Mouse (Mus musculus) embryonic facial prominence, embryonic 12.5 days (tissue): Measurements from ENCODE around the gene Rpl6. TPM values are rescaled to one million over a fixed set of nuclear protein-coding genes. Genes with fewer than 3 reads are reported as not detected.
"Not testable (repeated sequence)": the region's sequence is repeated elsewhere in the genome, so short reads cannot be mapped to it uniquely, and the experiment has no call there.

Source experiments
- ATAC-seq: fragments of 200-750 bp; cut with Nextera tagmentation; 2 replicates; pipeline ENCODE4 v1.8.0; 2017; ENCODE audit not compliant: insufficient number of reproducible peaks, insufficient read depth, low FRiP score, low TSS enrichment
- H3K27ac ChIP-seq: fragments of 300-500 bp; sonication (generic); 2 replicates; pipeline ENCODE4 v1.5.1; 2016; ENCODE audit warnings: mild to moderate bottlenecking
- H3K27me3 ChIP-seq: fragments of 300-500 bp; sonication (generic); 2 replicates; pipeline ENCODE4 v1.6.1; 2016; ENCODE audit warnings: mild to moderate bottlenecking, moderate library complexity
- H3K36me3 ChIP-seq: fragments of 300-500 bp; sonication (generic); 2 replicates; pipeline ENCODE4 v1.6.1; 2016; ENCODE audit warnings: mild to moderate bottlenecking
- H3K4me1 ChIP-seq: fragments of 300-500 bp; sonication (generic); 2 replicates; pipeline ENCODE4 v1.6.1; 2016
- H3K4me2 ChIP-seq: fragments of 300-500 bp; sonication (generic); replicated peaks from 2 replicates; pipeline ENCODE4 v1.6.1; 2016; ENCODE audit warnings: mild to moderate bottlenecking, moderate library complexity
- H3K4me3 ChIP-seq: fragments of 300-500 bp; sonication (generic); 2 replicates; pipeline ENCODE4 v1.5.1; 2016; ENCODE audit warnings: mild to moderate bottlenecking
- H3K9ac ChIP-seq: fragments of 300-500 bp; sonication (generic); 2 replicates; pipeline ENCODE4 v1.6.1; 2016; ENCODE audit warnings: mild to moderate bottlenecking, moderate library complexity
- H3K9me3 ChIP-seq: fragments of 300-500 bp; sonication (generic); 2 replicates; pipeline ENCODE4 v1.6.1; 2016; ENCODE audit warnings: mild to moderate bottlenecking, moderate library complexity
- WGBS: fragments of 180-500 bp; shearing (Covaris S2); methylation state at CpG from one replicate; pipeline ENCODE4 v1.1.7; 2016; 5-methylcytosine and 5-hydroxymethylcytosine counted together
- polyA plus RNA-seq: library from polyadenylated mRNA; unstranded; fragments of >200 nt; fragmentation: Nextera tagmentation; extraction: Ambion mirVana; gene quantifications from 2 replicates; pipeline ENCODE4 v1.2.1, GENCODE M21; 2016

Gene Rpl6
- polyA plus RNA-seq, 1 experiment from 2014 or later: 603 TPM

DNA sequence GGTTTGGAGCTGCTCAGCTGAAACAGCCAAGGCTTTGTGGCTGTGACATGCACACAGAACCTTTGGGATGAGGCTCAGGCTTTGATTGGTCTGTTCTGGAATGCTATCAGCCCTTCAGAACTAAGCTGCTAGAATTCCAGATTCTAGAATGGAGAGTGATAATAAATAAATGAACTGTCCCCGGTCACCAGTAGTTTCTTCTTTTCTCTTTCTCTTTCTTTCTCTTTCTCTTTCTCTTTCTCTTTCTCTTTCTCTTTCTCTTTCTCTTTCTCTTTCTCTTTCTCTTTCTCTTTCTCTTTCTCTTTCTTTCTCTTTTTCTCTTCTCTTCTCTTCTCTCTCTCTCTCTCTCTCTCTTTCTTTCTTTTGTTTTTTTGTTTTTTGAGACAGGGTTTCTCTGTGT lies 23.0 kb downstream of the Rpl6 start:
- not testable (repeated sequence) for H3K9me3 ChIP-seq, H3K27me3 ChIP-seq, H3K9ac ChIP-seq, ATAC-seq, H3K4me3 ChIP-seq, H3K4me1 ChIP-seq, H3K27ac ChIP-seq, H3K4me2 ChIP-seq, H3K36me3 ChIP-seq
- WGBS: 90% methylated on average over 1 of the region's 1 CpGs

DNA sequence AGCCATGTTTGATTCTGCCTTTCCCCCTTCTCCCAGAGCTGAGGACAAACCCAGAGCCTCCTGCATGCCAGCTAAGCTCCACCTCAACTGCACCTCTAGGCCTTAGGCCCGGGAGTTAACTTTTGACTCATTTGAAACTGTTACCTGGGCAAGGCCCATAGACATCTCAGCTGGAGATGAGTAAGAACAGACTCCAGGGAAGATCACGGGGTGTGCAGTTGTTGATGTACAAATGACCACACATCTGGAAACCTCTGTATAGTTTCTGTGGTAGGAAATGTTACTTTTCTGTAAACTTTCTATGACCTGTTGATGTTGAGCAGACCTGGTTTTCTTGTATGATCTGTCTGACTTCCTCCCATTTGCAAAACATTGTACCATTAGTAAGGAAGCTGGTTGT lies 24.9 kb downstream of the Rpl6 start:
- H3K27me3 ChIP-seq: no peaks in the 10 kb centered on the region
- WGBS: 80% methylated on average over 2 of the region's 2 CpGs
- ATAC-seq: no peak
- H3K36me3 ChIP-seq: no peaks in the 10 kb centered on the region
- no peaks in the 10 kb centered on the region for H3K9me3 ChIP-seq
- no peaks in the 10 kb centered on the region for H3K4me1 ChIP-seq
- H3K27ac ChIP-seq: no peak overlapping the region
- no peak overlapping the region for H3K4me3 ChIP-seq
- H3K9ac ChIP-seq: no peak overlapping the region
- no peak overlapping the region for H3K4me2 ChIP-seq

DNA sequence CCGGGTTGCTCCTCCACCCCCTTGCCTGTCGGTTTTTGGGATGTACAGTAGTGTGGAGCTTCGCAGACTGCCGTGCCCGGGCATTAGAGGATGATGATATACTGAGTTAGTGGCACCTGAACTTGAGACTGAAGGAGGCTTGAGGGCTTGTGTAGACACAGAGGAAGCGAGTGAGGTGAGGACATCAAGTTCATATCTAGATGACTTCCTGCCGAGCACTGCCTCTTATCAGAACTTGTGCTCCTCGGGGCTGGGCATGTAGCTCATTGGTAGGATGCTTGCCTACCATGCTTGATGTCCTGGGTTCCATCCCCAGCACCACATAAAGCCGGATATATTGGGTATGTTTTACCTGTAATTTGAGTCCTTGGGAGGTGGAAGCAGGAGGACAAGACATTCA lies 26.5 kb downstream of the Rpl6 start:
- no peak overlapping the region for H3K4me2 ChIP-seq
- no peak overlapping the region for H3K4me3 ChIP-seq
- no peaks in the 10 kb centered on the region for H3K9me3 ChIP-seq
- WGBS: 89% methylated on average over 9 of the region's 9 CpGs
- no peak overlapping the region for H3K9ac ChIP-seq
- no peak overlapping the region for H3K27ac ChIP-seq
- H3K27me3 ChIP-seq: no peaks in the 10 kb centered on the region
- no peak for ATAC-seq
- H3K4me1 ChIP-seq: no peaks in the 10 kb centered on the region
- H3K36me3 ChIP-seq: no peaks in the 10 kb centered on the region

DNA sequence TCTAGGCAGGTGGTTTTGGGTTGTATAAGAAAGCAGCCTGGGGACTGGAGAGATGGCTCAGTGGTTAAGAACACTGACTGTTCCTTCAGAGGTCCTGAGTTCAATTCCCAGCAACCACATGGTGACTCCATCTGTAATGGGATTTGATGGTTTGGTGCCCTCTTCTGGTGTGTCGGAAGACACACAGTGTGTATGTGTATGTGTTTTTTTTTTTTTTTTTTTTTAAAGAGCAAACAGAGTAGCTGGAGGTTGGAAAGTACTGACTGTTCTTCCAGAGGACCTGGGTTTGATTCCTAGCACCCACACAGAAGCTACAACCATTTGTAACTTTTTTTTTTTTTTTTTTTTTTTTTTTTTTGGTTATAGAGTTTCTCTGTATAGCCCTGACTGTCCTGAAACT lies 28.5 kb downstream of the Rpl6 start:
- H3K27me3 ChIP-seq: no peaks in the 10 kb centered on the region
- no peak overlapping the region for H3K9ac ChIP-seq
- 88% methylated on average over 1 of the region's 1 CpGs for WGBS
- H3K9me3 ChIP-seq: no peaks in the 10 kb centered on the region
- no peak for ATAC-seq
- H3K4me1 ChIP-seq: no peaks in the 10 kb centered on the region
- no peak overlapping the region for H3K27ac ChIP-seq
- no peaks in the 10 kb centered on the region for H3K36me3 ChIP-seq
- no peak overlapping the region for H3K4me3 ChIP-seq
- H3K4me2 ChIP-seq: no peak overlapping the region

DNA sequence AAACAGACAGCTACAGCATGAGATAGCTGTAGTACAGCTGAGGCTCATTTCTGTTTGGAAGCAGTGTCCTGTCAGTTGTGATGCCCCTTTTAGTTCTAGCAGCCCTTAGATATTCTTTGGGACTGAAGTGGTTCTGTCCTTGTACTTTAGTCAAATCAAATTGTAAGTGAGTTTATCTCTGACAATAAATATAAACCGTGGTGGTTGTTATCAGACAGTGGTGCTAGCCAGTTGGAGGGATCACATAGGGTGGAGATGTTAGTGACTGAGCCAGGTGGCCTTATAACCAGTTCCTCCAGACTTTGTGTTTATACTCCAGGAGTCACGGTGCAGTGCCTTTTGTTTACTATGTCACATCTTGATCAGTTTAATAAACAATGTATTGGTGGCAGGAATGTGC lies 29.4 kb downstream of the Rpl6 start:
- H3K36me3 ChIP-seq: no peaks in the 10 kb centered on the region
- no peaks in the 10 kb centered on the region for H3K9me3 ChIP-seq
- WGBS: 90% methylated on average over 2 of the region's 2 CpGs
- no peak overlapping the region for H3K27ac ChIP-seq
- no peak overlapping the region for H3K9ac ChIP-seq
- H3K27me3 ChIP-seq: no peaks in the 10 kb centered on the region
- H3K4me2 ChIP-seq: no peak overlapping the region
- no peak overlapping the region for H3K4me3 ChIP-seq
- no peaks in the 10 kb centered on the region for H3K4me1 ChIP-seq
- ATAC-seq: no peak

DNA sequence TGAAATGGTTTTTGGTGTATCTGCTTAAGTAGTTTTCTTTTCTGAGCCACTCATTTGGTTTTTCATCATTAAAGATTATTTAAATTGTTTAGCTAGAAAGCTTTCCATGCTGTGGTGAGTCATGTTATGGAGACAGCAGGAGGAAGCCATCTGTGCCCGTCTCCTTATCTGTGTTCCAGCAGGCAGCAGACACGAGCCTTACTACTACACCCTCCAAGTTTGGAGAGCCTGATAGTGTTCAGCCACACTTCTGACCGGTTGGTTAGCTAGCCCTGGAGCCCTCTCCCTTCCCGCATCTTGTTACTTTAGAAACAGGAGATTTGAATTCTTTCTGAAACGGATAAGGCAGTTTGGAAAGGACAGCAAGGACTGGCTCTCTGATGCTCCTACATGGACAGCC lies 31.9 kb downstream of the Rpl6 start:
- Histone ChIP-seq H3K9ac (no peak overlapping the region), H3K36me3 (no peaks in the 10 kb centered on the region), H3K27ac (no peak overlapping the region), H3K4me1 (no peaks in the 10 kb centered on the region), H3K4me3 (no peak overlapping the region), H3K9me3 (no peaks in the 10 kb centered on the region), H3K27me3 (no peaks in the 10 kb centered on the region), H3K4me2 (no peak overlapping the region)
- ATAC-seq: no peak
- 71% methylated on average over 5 of the region's 5 CpGs for WGBS

DNA sequence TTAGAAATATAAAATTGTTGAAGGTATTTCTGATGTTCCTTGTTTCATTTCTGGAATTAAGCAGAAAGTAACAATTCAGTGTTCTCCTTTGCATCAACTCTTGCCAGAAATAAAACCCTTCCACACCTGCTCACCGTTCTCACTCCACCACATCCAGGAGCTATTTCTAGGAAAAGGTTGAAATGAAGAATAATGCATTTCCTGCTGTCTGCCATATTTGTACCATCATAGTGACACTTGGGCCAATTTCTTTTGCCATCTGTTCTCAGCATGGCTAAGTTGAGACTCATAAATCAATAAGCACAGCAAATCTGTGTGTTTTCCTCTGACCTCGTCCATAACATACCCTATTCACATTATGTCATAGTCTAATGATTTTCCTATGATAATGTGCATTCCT lies 33.9 kb downstream of the Rpl6 start:
- Histone ChIP-seq H3K4me3 (no peak overlapping the region), H3K4me2 (no peak overlapping the region), H3K4me1 (no peaks in the 10 kb centered on the region), H3K9me3 (no peaks in the 10 kb centered on the region), H3K27ac (no peak overlapping the region), H3K36me3 (no peaks in the 10 kb centered on the region), H3K9ac (no peak overlapping the region), H3K27me3 (no peaks in the 10 kb centered on the region)
- whole genome bisulfite sequencing: 86% methylated on average over 2 of the region's 2 CpGs
- ATAC-seq: no peak

DNA sequence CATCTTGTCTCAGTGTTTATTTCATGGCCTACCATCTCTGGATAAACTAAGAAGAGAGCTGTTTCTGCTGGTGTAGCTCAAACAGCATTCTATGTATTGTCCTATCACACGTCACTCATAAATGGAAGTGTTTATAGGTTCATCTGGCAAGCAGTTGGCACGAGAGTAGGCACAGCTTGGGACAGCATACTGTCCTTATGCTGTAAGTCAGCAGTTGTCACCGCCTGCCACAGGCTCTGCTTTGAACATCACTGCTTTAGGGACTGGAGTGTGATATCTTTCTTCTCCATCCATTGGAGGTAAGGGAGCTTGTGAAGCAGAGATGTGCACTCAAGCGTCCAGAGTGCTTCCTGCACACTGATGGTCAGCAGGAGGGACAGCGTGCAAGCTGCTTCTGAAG lies 35.6 kb downstream of the Rpl6 start:
- Histone ChIP-seq H3K9me3 (no peaks in the 10 kb centered on the region), H3K27me3 (no peaks in the 10 kb centered on the region), H3K4me1 (no peaks in the 10 kb centered on the region), H3K27ac (no peak overlapping the region), H3K36me3 (no peaks in the 10 kb centered on the region), H3K9ac (no peak overlapping the region), H3K4me2 (no peak overlapping the region), H3K4me3 (no peak overlapping the region)
- ATAC-seq: no peak
- 86% methylated on average over 5 of the region's 5 CpGs for WGBS

DNA sequence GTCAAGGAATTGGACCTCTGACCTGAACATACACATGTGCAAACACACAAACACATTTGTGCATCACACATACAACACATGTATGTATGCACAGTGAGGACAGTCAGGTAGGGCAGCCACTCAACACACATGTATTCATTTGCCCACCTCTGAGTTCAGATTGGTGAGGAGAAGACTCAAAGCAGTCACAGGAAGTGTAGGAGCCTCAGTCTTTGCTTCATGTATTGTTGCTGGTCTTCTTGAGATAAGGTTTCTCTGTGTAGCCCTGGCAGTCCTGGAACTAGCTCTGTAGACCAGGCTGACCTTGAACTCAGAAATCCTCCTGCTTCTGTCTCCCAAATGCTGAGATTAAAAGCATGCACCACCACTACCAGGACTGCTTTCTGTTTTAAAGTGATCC lies 36.9 kb downstream of the Rpl6 start:
- H3K36me3 ChIP-seq: no peaks in the 10 kb centered on the region
- no peaks in the 10 kb centered on the region for H3K4me1 ChIP-seq
- H3K9ac ChIP-seq: no peak overlapping the region
- H3K9me3 ChIP-seq: no peaks in the 10 kb centered on the region
- H3K4me3 ChIP-seq: no peak overlapping the region
- no peaks in the 10 kb centered on the region for H3K27me3 ChIP-seq
- no peak overlapping the region for H3K4me2 ChIP-seq
- H3K27ac ChIP-seq: no peak overlapping the region
- no peak for ATAC-seq

DNA sequence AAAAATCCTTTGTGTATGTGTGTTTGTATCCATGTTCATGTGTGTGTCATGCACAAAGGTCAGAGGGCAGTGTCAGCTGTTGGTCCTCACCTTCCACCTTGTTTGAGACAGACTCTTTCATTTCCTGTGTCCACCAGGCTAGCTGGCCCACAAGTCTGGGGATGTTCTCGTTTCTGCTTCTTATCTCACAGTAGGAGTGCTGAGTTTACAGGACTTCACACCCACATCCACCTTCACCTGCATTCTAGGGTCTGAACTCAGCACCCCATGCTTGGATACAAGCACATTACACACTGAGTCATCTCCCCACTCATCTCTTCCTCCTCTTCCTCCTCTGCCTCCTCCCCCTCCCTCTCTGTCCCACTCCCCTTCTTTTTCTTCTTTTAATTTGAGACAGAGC lies 38.0 kb downstream of the Rpl6 start:
- Histone ChIP-seq H3K4me1 (no peaks in the 10 kb centered on the region), H3K36me3 (no peaks in the 10 kb centered on the region), H3K4me2 (no peak overlapping the region), H3K9ac (no peak overlapping the region), H3K9me3 (no peaks in the 10 kb centered on the region), H3K27ac (no peak overlapping the region), H3K27me3 (no peaks in the 10 kb centered on the region), H3K4me3 (no peak overlapping the region)
- no peak for ATAC-seq
- WGBS: 55% methylated on average over 1 of the region's 1 CpGs

DNA sequence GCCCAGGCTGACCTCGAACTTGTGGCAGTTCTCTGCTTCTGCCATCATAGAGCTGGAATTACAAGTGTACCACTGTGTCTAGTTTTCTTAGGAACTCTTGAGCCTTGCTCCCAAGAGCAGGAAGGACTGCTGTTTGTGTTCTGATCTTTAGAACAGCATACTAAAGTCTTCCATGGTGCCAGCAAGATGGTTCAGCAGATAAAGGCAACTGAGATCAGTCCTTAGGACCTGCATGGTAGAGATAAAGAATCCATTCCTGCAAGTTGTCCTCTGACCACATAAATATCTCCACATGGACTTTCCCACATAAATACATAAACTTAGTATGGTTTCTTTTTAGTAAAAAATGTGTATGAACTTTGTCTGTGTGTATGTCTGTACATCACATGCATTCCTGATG lies 38.4 kb downstream of the Rpl6 start:
- Histone ChIP-seq H3K4me3 (no peak overlapping the region), H3K36me3 (no peaks in the 10 kb centered on the region), H3K27me3 (no peaks in the 10 kb centered on the region), H3K9ac (no peak overlapping the region), H3K4me2 (no peak overlapping the region), H3K9me3 (no peaks in the 10 kb centered on the region), H3K4me1 (no peaks in the 10 kb centered on the region), H3K27ac (no peak overlapping the region)
- ATAC-seq: no peak
- WGBS: 87% methylated on average over 1 of the region's 1 CpGs

DNA sequence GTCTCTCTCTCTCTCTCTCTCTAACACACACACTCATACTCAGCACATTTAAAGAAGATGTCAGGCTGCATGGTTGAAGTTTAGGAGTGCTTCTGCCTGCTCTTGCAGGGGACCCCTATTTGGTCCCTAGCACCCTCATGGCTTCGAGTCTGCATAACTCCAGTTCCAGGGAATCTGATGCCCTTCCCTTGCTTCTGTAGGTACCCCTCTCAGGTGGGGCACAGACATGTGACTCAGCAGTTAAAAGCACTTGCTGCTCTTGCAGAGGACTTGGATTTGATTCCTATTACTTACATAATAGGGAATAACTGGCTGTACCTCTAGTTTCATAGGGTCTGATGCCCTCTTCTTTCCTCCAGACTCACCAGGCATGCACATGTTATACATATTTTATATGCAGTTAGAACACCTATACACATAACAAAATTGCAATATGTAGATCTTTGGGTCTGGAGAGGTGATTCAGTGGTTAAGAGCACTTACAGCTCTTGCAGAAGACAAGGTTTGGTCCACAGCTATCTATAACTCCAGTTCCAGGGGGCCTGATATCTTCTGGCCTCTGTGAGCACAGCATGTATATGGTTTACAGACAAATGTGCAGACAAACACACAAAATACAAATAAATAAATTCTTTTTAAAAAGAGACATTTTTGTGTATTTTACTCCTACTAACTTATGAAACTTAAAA lies 39.5 kb downstream of the Rpl6 start:
- Histone ChIP-seq H3K27ac (no peak overlapping the region), H3K4me3 (no peak overlapping the region), H3K4me2 (no peak overlapping the region), H3K9me3 (no peaks in the 10 kb centered on the region), H3K36me3 (no peaks in the 10 kb centered on the region), H3K4me1 (no peaks in the 10 kb centered on the region), H3K27me3 (no peaks in the 10 kb centered on the region), H3K9ac (no peak overlapping the region)
- WGBS: 94% methylated on average over 1 of the region's 1 CpGs
- ATAC-seq: no peak

DNA sequence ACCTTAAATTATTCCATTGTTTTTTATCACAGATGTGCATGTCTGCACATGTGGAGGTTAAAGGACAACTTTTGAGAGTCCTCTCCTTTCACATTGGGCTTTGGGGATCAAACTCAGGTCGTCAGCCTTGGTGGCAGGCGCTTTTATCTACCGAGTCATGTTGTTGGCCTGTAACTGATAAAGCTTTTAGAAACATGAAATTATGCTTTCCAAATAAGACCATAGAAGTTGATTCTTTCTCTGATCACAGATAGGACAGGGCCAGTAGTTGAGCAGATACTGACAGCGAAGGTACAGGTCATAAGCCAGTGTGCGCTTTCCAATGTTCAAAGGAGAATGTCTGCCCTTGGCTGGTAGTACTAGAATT lies 40.1 kb downstream of the Rpl6 start:
- no peaks in the 10 kb centered on the region for H3K27me3 ChIP-seq
- H3K27ac ChIP-seq: no peak overlapping the region
- H3K4me1 ChIP-seq: no peaks in the 10 kb centered on the region
- H3K4me2 ChIP-seq: no peak overlapping the region
- H3K9ac ChIP-seq: no peak overlapping the region
- H3K9me3 ChIP-seq: no peaks in the 10 kb centered on the region
- 89% methylated on average over 5 of the region's 5 CpGs for WGBS
- ATAC-seq: no peak
- no peaks in the 10 kb centered on the region for H3K36me3 ChIP-seq
- no peak overlapping the region for H3K4me3 ChIP-seq
